Mouse (Mus musculus) ES-E14 (cell line): ENCODE measurements at regions not wholly inside any gene's neighbourhood (a gene's known extent, or its start where the extent isn't known, plus 50 kb on each side); places are given as distances from the start of the nearest gene placed in this dataset.

ENCODE experiments used
- CHD2 ChIP-seq: IDR thresholded peaks from 2 replicates; pipeline ENCODE4 v1.6.1; 2014; ENCODE audit warnings: mild to moderate bottlenecking, low read depth, low read length, inconsistent platforms
- HCFC1 ChIP-seq: IDR thresholded peaks from 2 replicates; pipeline ENCODE4 v1.6.1; 2012; ENCODE audit warnings: low read length, inconsistent platforms, borderline replicate concordance; ENCODE audit not compliant: insufficient read depth
- ZNF384 ChIP-seq: IDR thresholded peaks from 2 replicates; pipeline ENCODE4 v1.6.1; 2012; ENCODE audit warnings: low read depth, low read length, inconsistent platforms

DNA sequence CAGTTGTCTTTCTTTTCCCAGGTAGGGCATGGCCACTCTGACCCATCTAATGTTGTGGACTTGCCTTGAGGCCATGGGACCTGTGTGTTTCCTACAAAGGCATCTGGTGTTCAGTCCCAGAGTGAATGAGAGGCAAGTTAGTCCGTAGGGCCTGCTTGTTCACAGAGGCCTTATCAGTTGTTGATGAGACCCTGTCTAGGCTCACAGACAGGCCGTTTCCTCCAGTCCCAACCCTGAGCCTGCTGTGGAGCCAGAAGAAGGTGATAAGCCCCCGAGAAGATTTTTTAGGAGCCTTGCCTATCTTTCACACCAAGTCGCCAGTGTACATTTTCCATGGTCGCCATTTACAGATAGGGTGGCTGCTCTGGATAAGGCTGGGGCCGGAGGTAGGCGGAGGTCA is 74.1 kb upstream of the Tbx20 start:
- TF ChIP-seq ZNF384 (no peak), CHD2 (no peak), HCFC1 (no peak)
